18 mouse cellular contexts compared by ENCODE assay signal in genomic region chr9:43549293-43549692, GRCm38 (mm10).
DNase-seq lines count a peak whose midpoint lies in the region; ATAC-seq lines count a peak whose summit lies in the region.
"Had no signal": no experiment of that assay in that cellular context is flagged by ENCODE, and none has a peak within 500 bp of the region (broad histone marks: within the 10 kb centered on the region; RNA-seq: fewer than 3 reads in every experiment).

No protein-coding gene starts in this region.

- peak; percentile 57 for DNase-seq in hindbrain, embryonic 14.5 days (ENCODE audit: low spot score)
- DNase-seq in retina, embryonic 14.5 days (ENCODE audit: low spot score) = peak; percentile 34
- no peak for DNase-seq in cerebellum, postnatal 10 days
- no peak for DNase-seq in left cerebral cortex, adult 8-10 months (ENCODE audit: low spot score in 2 of 2)
- DNase-seq: adrenal gland, adult 2 months; cerebellum, postnatal 25 days; gastrocnemius, postnatal 14 days; liver, embryonic 13.5 days; right cerebral cortex, postnatal 14 days had no signal

- no peak for ATAC-seq in forebrain, embryonic 12.5 days (ENCODE audit: low FRiP score)
- no peak for ATAC-seq in forebrain, embryonic 13.5 days
- no peak for ATAC-seq in hindbrain, embryonic 14.5 days (ENCODE audit: low FRiP score)
- ATAC-seq in hindbrain, embryonic 16.5 days = no peak
- no peak for ATAC-seq in hindbrain, embryonic 15.5 days (ENCODE audit: low FRiP score, low read depth)
- ATAC-seq: intestine, embryonic 15.5 days had no signal

- 46% methylated on average over 7 of the region's 7 CpGs for WGBS in forebrain, embryonic 12.5 days
- 37% methylated on average over 7 of the region's 7 CpGs for WGBS in forebrain, embryonic 13.5 days
- 24% methylated on average over 7 of the region's 7 CpGs for WGBS in hindbrain, embryonic 14.5 days
- 29% methylated on average over 7 of the region's 7 CpGs for WGBS in hindbrain, embryonic 16.5 days
- WGBS in hindbrain, embryonic 15.5 days = 25% methylated on average over 7 of the region's 7 CpGs

- peaks cover 14% of the 10 kb centered on the region; the same call in 1 of the 2 replicates for H3K27me3 ChIP-seq in forebrain, embryonic 12.5 days
- H3K27me3 ChIP-seq in forebrain, embryonic 13.5 days = no peaks in the 10 kb centered on the region
- H3K27me3 ChIP-seq in hindbrain, embryonic 14.5 days (ENCODE audit: control insufficient read depth, insufficient read depth, low read length) = no peaks in the 10 kb centered on the region
- no peaks in the 10 kb centered on the region for H3K27me3 ChIP-seq in hindbrain, embryonic 16.5 days (replicated peaks; ENCODE audit: control insufficient read depth, insufficient read depth, low read length)
- H3K27me3 ChIP-seq in hindbrain, embryonic 15.5 days = no peaks in the 10 kb centered on the region
- H3K27me3 ChIP-seq: intestine, embryonic 15.5 days; liver, embryonic 13.5 days had no signal

- H3K36me3 ChIP-seq in forebrain, embryonic 12.5 days (replicated peaks) = no peaks in the 10 kb centered on the region
- H3K36me3 ChIP-seq in forebrain, embryonic 13.5 days (ENCODE audit: poor library complexity, severe bottlenecking) = no peaks in the 10 kb centered on the region
- no peaks in the 10 kb centered on the region for H3K36me3 ChIP-seq in hindbrain, embryonic 14.5 days (replicated peaks; ENCODE audit: control insufficient read depth, insufficient read depth)
- no peaks in the 10 kb centered on the region for H3K36me3 ChIP-seq in hindbrain, embryonic 16.5 days (ENCODE audit: control insufficient read depth, insufficient read depth, low read length)
- H3K36me3 ChIP-seq in hindbrain, embryonic 15.5 days = no peaks in the 10 kb centered on the region
- H3K36me3 ChIP-seq: intestine, embryonic 15.5 days; kidney, embryonic 15.5 days; limb, embryonic 12.5 days; liver, embryonic 13.5 days had no signal

- H3K9ac ChIP-seq in forebrain, embryonic 12.5 days = no peak overlapping the region
- no peak overlapping the region for H3K9ac ChIP-seq in forebrain, embryonic 13.5 days
- no peak overlapping the region for H3K9ac ChIP-seq in hindbrain, embryonic 14.5 days
- no peak overlapping the region for H3K9ac ChIP-seq in hindbrain, embryonic 16.5 days (ENCODE audit: low read depth, low read length)
- H3K9ac ChIP-seq in hindbrain, embryonic 15.5 days = no peak overlapping the region
- H3K9ac ChIP-seq: intestine, embryonic 15.5 days; kidney, embryonic 15.5 days; limb, embryonic 12.5 days; liver, embryonic 13.5 days had no signal

- H3K9me3 ChIP-seq in forebrain, embryonic 12.5 days = no peaks in the 10 kb centered on the region
- H3K9me3 ChIP-seq in forebrain, embryonic 13.5 days (replicated peaks) = no peaks in the 10 kb centered on the region
- no peaks in the 10 kb centered on the region for H3K9me3 ChIP-seq in hindbrain, embryonic 14.5 days (ENCODE audit: control insufficient read depth, low read length)
- H3K9me3 ChIP-seq in hindbrain, embryonic 16.5 days (ENCODE audit: control insufficient read depth, low read length) = no peaks in the 10 kb centered on the region
- no peaks in the 10 kb centered on the region for H3K9me3 ChIP-seq in hindbrain, embryonic 15.5 days
- H3K9me3 ChIP-seq: intestine, embryonic 15.5 days; kidney, embryonic 15.5 days; limb, embryonic 12.5 days; liver, embryonic 13.5 days had no signal

- H3K4me1 ChIP-seq in forebrain, embryonic 12.5 days = peaks cover 20% of the 10 kb centered on the region
- peaks cover 14% of the 10 kb centered on the region for H3K4me1 ChIP-seq in forebrain, embryonic 13.5 days
- peaks cover 18% of the 10 kb centered on the region for H3K4me1 ChIP-seq in hindbrain, embryonic 14.5 days (replicated peaks; ENCODE audit: control insufficient read depth, insufficient read depth, low read length)
- H3K4me1 ChIP-seq in hindbrain, embryonic 16.5 days (ENCODE audit: control insufficient read depth, insufficient read depth, low read depth, low read length) = peaks cover 10% of the 10 kb centered on the region
- peaks cover 25% of the 10 kb centered on the region for H3K4me1 ChIP-seq in hindbrain, embryonic 15.5 days (replicated peaks)
- H3K4me1 ChIP-seq: intestine, embryonic 15.5 days; liver, embryonic 13.5 days had no signal

- no peak overlapping the region for H3K4me2 ChIP-seq in forebrain, embryonic 12.5 days
- no peak overlapping the region for H3K4me2 ChIP-seq in forebrain, embryonic 13.5 days
- no peak overlapping the region for H3K4me2 ChIP-seq in hindbrain, embryonic 14.5 days (replicated peaks)
- H3K4me2 ChIP-seq in hindbrain, embryonic 16.5 days (ENCODE audit: low read length) = no peak overlapping the region
- H3K4me2 ChIP-seq in hindbrain, embryonic 15.5 days = no peak overlapping the region
- H3K4me2 ChIP-seq: intestine, embryonic 15.5 days; kidney, embryonic 15.5 days; limb, embryonic 12.5 days; liver, embryonic 13.5 days had no signal

- no peak overlapping the region for H3K4me3 ChIP-seq in forebrain, embryonic 12.5 days (replicated peaks)
- no peak overlapping the region for H3K4me3 ChIP-seq in forebrain, embryonic 13.5 days
- no peak overlapping the region for H3K4me3 ChIP-seq in hindbrain, embryonic 14.5 days (replicated peaks; ENCODE audit: low read length)
- no peak overlapping the region for H3K4me3 ChIP-seq in hindbrain, embryonic 16.5 days (ENCODE audit: low read length)
- H3K4me3 ChIP-seq in hindbrain, embryonic 15.5 days = no peak overlapping the region
- H3K4me3 ChIP-seq: erythroblast, embryonic 14.5 days; intestine, embryonic 15.5 days; kidney, embryonic 15.5 days; limb, embryonic 12.5 days; liver, embryonic 13.5 days; myocyte had no signal

- peak overlapping the region; percentile 36; the same call in 1 of the 2 replicates for H3K27ac ChIP-seq in forebrain, embryonic 12.5 days
- no peak overlapping the region for H3K27ac ChIP-seq in forebrain, embryonic 13.5 days
- peak overlapping the region; percentile 3 for H3K27ac ChIP-seq in hindbrain, embryonic 14.5 days
- no peak overlapping the region for H3K27ac ChIP-seq in hindbrain, embryonic 16.5 days (ENCODE audit: low read depth, low read length)
- peak overlapping the region; percentile 35 for H3K27ac ChIP-seq in hindbrain, embryonic 15.5 days (replicated peaks)
- H3K27ac ChIP-seq: intestine, embryonic 15.5 days; kidney, embryonic 15.5 days; limb, embryonic 12.5 days; liver, embryonic 13.5 days had no signal

Comparison
In these comparisons a context has a peak if more than half of its experiments do, and no peak if none do; other contexts are left out.
1. H3K27ac ChIP-seq: peak in forebrain, embryonic 12.5 days (single experiment), hindbrain, embryonic 14.5 days (single experiment) and hindbrain, embryonic 15.5 days (single experiment); none in forebrain, embryonic 13.5 days (single experiment) and hindbrain, embryonic 16.5 days (single experiment).
2. DNase-seq: peak in hindbrain, embryonic 14.5 days (single experiment) and retina, embryonic 14.5 days (single experiment); none in cerebellum, postnatal 10 days (0 of 2) and left cerebral cortex, adult 8-10 months (0 of 2).